Mouse (Mus musculus) adrenal gland, postnatal 14 days (tissue): ENCODE results near the gene Zbtb44. TPM values are rescaled to one million over a fixed set of nuclear protein-coding genes. Genes with fewer than 3 reads are reported as not detected.
"Not testable (repeated sequence)": the region's sequence is repeated elsewhere in the genome, so short reads cannot be mapped to it uniquely, and the experiment has no call there.

Experiments used
- DNase-seq: peaks from one replicate; pipeline ENCODE4 v3.0.0; 2021; ENCODE audit warnings: mixed read lengths
- long read RNA-seq, 2 experiments: library from polyadenylated mRNA; stranded (forward); transcript quantifications; one replicate each; pipeline ENCODE4 v2.0.0; 2021
- total RNA-seq: library from RNA; stranded (reverse); gene quantifications from 2 replicates; pipeline ENCODE4 v1.2.3, GENCODE M21; 2021

Zbtb44 gene
- 44.2 and 46.1 TPM in 2 replicates for total RNA-seq
- long read RNA-seq, experiment 1, full-length matches to known transcripts: 3 of 14 reads
- long read RNA-seq, experiment 1, partial matches to known transcripts: 0 of 14 reads
- long read RNA-seq, experiment 1, other reads (novel, unspliced or antisense): 11 of 14 reads
- long read RNA-seq, experiment 2, full-length matches to known transcripts: 1 of 5 reads
- long read RNA-seq, experiment 2, partial matches to known transcripts: 0 of 5 reads
- long read RNA-seq, experiment 2, other reads (novel, unspliced or antisense): 4 of 5 reads

- no peak for DNase-seq
These were observed at the start of gene Zbtb44 for GRCm38 (mm10) chr9:31030532-31031413. Gene Zbtb44 (plus strand): TSS chr9:31030644.

- DNase-seq: no peak
These were observed 44.7 kb upstream of the Zbtb44 start for GRCm38 (mm10) chr9:30985782-30986181.

GRCm38 (mm10) chr9:30993106-30993505, 37.3 kb upstream of the Zbtb44 start:
- no peak for DNase-seq

GRCm38 (mm10) chr9:30996590-30997562, 33.6 kb upstream of the Zbtb44 start:
- no peak for DNase-seq

GRCm38 (mm10) chr9:31000641-31001040, 29.8 kb upstream of the Zbtb44 start:
- no peak for DNase-seq

- DNase-seq: no peak
These were observed 27.9 kb upstream of the Zbtb44 start for GRCm38 (mm10) chr9:31002528-31002927.

- no peak for DNase-seq
These were observed 21.1 kb upstream of the Zbtb44 start for GRCm38 (mm10) chr9:31009334-31009733.

GRCm38 (mm10) chr9:31010040-31010439, 20.4 kb upstream of the Zbtb44 start:
- DNase-seq: no peak

- DNase-seq: no peak
These were observed 19.7 kb upstream of the Zbtb44 start for GRCm38 (mm10) chr9:31010749-31011148.

GRCm38 (mm10) chr9:31011533-31011932, 18.9 kb upstream of the Zbtb44 start:
- DNase-seq: peak; percentile 33

GRCm38 (mm10) chr9:31012674-31013073, 17.8 kb upstream of the Zbtb44 start:
- no peak for DNase-seq

- no peak for DNase-seq
These were observed 17.0 kb upstream of the Zbtb44 start for GRCm38 (mm10) chr9:31013415-31013814.

- DNase-seq: no peak
These were observed 12.8 kb upstream of the Zbtb44 start for GRCm38 (mm10) chr9:31017616-31018015.

GRCm38 (mm10) chr9:31018158-31018557, 12.3 kb upstream of the Zbtb44 start:
- no peak for DNase-seq

GRCm38 (mm10) chr9:31018705-31019104, 11.7 kb upstream of the Zbtb44 start:
- no peak for DNase-seq

GRCm38 (mm10) chr9:31028251-31028650, 2.2 kb upstream of the Zbtb44 start:
- no peak for DNase-seq

- peak; percentile 99 for DNase-seq
These were observed 513 bp upstream of the Zbtb44 start for GRCm38 (mm10) chr9:31029751-31030511.

GRCm38 (mm10) chr9:31031414-31031843, 985 bp downstream of the Zbtb44 start:
- no peak for DNase-seq

- no peak for DNase-seq
These were observed 2.1 kb downstream of the Zbtb44 start for GRCm38 (mm10) chr9:31032546-31032945.

GRCm38 (mm10) chr9:31050208-31050607, 19.8 kb downstream of the Zbtb44 start:
- DNase-seq: no peak

- not testable (repeated sequence) for DNase-seq
These were observed 21.1 kb downstream of the Zbtb44 start for GRCm38 (mm10) chr9:31051509-31051908.
